Mouse (Mus musculus): ENCODE measurements around the gene Socs4.

Gene Socs4

GRCm38 (mm10) chr14:47276637-47277393 lies at the start of gene Socs4, which contains the start of gene Wdhd1:
TSS of gene Socs4 (plus strand) at chr14:47276931.
TSS of gene Wdhd1 (minus strand) at chr14:47276857.
- DNase-seq (ENCODE audit: low spot score in 2 of 2): peak; percentile 92 to 94

- DNase-seq (ENCODE audit: low spot score in 2 of 2): no peak
Observed at GRCm38 (mm10) chr14:47229796-47230376, 46.8 kb upstream of the Socs4 start.

GRCm38 (mm10) chr14:47233602-47234001 lies 43.1 kb upstream of the Socs4 start:
- no peak for DNase-seq (ENCODE audit: low spot score in 2 of 2)

- no peak for DNase-seq (ENCODE audit: low spot score in 2 of 2)
Observed at GRCm38 (mm10) chr14:47234032-47234431, 42.7 kb upstream of the Socs4 start.

- DNase-seq (ENCODE audit: low spot score in 2 of 2): no peak
Observed at GRCm38 (mm10) chr14:47234526-47235250, 42.0 kb upstream of the Socs4 start.

GRCm38 (mm10) chr14:47236491-47236890 lies 40.2 kb upstream of the Socs4 start:
- DNase-seq (ENCODE audit: low spot score in 2 of 2): no peak

GRCm38 (mm10) chr14:47237286-47237685 lies 39.4 kb upstream of the Socs4 start:
- no peak for DNase-seq (ENCODE audit: low spot score in 2 of 2)

- no peak for DNase-seq (ENCODE audit: low spot score in 2 of 2)
Observed at GRCm38 (mm10) chr14:47240600-47240999, 36.1 kb upstream of the Socs4 start.

- no peak for DNase-seq (ENCODE audit: low spot score in 2 of 2)
Observed at GRCm38 (mm10) chr14:47241046-47241445, 35.7 kb upstream of the Socs4 start.

GRCm38 (mm10) chr14:47242753-47243152 lies 34.0 kb upstream of the Socs4 start:
- no peak for DNase-seq (ENCODE audit: low spot score in 2 of 2)

- DNase-seq (ENCODE audit: low spot score in 2 of 2): no peak
Observed at GRCm38 (mm10) chr14:47249839-47250238, 26.9 kb upstream of the Socs4 start.

GRCm38 (mm10) chr14:47264866-47265265 lies 11.9 kb upstream of the Socs4 start:
- DNase-seq (ENCODE audit: low spot score in 2 of 2): no peak

- no peak for DNase-seq (ENCODE audit: low spot score in 2 of 2)
Observed at GRCm38 (mm10) chr14:47265829-47266228, 10.9 kb upstream of the Socs4 start.

- no peak for DNase-seq (ENCODE audit: low spot score in 2 of 2)
Observed at GRCm38 (mm10) chr14:47269056-47269455, 7.7 kb upstream of the Socs4 start.

- DNase-seq (ENCODE audit: low spot score in 2 of 2): no peak
Observed at GRCm38 (mm10) chr14:47269706-47270105, 7.0 kb upstream of the Socs4 start.

- no peak for DNase-seq (ENCODE audit: low spot score in 2 of 2)
Observed at GRCm38 (mm10) chr14:47273751-47274150, 3.0 kb upstream of the Socs4 start.

GRCm38 (mm10) chr14:47275417-47275816 lies 1.3 kb upstream of the Socs4 start:
- DNase-seq (ENCODE audit: low spot score in 2 of 2): no peak

- peak; percentile 11 to 13 for DNase-seq (ENCODE audit: low spot score in 2 of 2)
Observed at GRCm38 (mm10) chr14:47276036-47276603, 611 bp upstream of the Socs4 start.

GRCm38 (mm10) chr14:47279058-47279457 lies 2.3 kb downstream of the Socs4 start:
- DNase-seq (ENCODE audit: low spot score in 2 of 2): no peak

- no peak for DNase-seq (ENCODE audit: low spot score in 2 of 2)
Observed at GRCm38 (mm10) chr14:47281535-47281934, 4.8 kb downstream of the Socs4 start.

- DNase-seq (ENCODE audit: low spot score in 2 of 2): no peak
Observed at GRCm38 (mm10) chr14:47283568-47283967, 6.8 kb downstream of the Socs4 start.

- DNase-seq (ENCODE audit: low spot score in 2 of 2): no peak
Observed at GRCm38 (mm10) chr14:47285271-47285670, 8.5 kb downstream of the Socs4 start.

Measured in thymus, postnatal 10 days (tissue).